Mouse (Mus musculus): ENCODE measurements at regions not wholly inside any gene's neighbourhood (a gene's known extent, or its start where the extent isn't known, plus 50 kb on each side); places are given as distances from the start of the nearest gene placed in this dataset.

GRCm38 (mm10) chr3:38042614-38043013 lies 318.3 kb upstream of the Gm5148 start:
- TF ChIP-seq CTCF (IDR thresholded peaks at IDR 0.05 in 2 of 3, conservative IDR thresholded peaks at IDR 0.05 in 1 of 3; ENCODE audit: control insufficient read depth in 1 of 3, insufficient read depth in 1 of 3, low read depth in 2 of 3, low read length in 3 of 3, poor library complexity in 1 of 3, severe bottlenecking in 1 of 3) (no peak), POLR2A (IDR thresholded peaks at IDR 0.05; ENCODE audit: control insufficient read depth in 1 of 2, insufficient read depth in 1 of 2, low read depth in 1 of 2, low read length in 2 of 2, poor library complexity in 1 of 2) (no peak), CHD2 (IDR thresholded peaks at IDR 0.05; ENCODE audit: low read length) (no peak), MAFK (IDR thresholded peaks at IDR 0.05; ENCODE audit: borderline replicate concordance, low read depth, low read length) (no peak), GATA1 (IDR thresholded peaks at IDR 0.05; ENCODE audit: low read depth, low read length) (no peak), RAD21 (IDR thresholded peaks at IDR 0.05; ENCODE audit: low read depth, low read length) (no peak), ZC3H11A (IDR thresholded peaks at IDR 0.05; ENCODE audit: low read depth, low read length) (no peak), KAT2A (conservative IDR thresholded peaks at IDR 0.05; ENCODE audit: low read depth, low read length) (no peak), BHLHE40 (IDR thresholded peaks at IDR 0.05; ENCODE audit: borderline replicate concordance, low read depth, low read length) (no peak), ZMIZ1 (IDR thresholded peaks at IDR 0.05; ENCODE audit: low read depth, low read length) (no peak), SIN3A (IDR thresholded peaks at IDR 0.05; ENCODE audit: low read length) (no peak), ZKSCAN1 (IDR thresholded peaks at IDR 0.05; ENCODE audit: low read depth, low read length) (no peak)
